Mouse (Mus musculus) thymus, postnatal 36 days (tissue): Measurements from ENCODE around the gene Kcnab1.

Experiments
- DNase-seq, 2 experiments: peaks; one replicate each; pipeline ENCODE4 v3.0.0; 2022; ENCODE audit warnings: mixed read lengths in 2 of 2

The Kcnab1 gene

DNA sequence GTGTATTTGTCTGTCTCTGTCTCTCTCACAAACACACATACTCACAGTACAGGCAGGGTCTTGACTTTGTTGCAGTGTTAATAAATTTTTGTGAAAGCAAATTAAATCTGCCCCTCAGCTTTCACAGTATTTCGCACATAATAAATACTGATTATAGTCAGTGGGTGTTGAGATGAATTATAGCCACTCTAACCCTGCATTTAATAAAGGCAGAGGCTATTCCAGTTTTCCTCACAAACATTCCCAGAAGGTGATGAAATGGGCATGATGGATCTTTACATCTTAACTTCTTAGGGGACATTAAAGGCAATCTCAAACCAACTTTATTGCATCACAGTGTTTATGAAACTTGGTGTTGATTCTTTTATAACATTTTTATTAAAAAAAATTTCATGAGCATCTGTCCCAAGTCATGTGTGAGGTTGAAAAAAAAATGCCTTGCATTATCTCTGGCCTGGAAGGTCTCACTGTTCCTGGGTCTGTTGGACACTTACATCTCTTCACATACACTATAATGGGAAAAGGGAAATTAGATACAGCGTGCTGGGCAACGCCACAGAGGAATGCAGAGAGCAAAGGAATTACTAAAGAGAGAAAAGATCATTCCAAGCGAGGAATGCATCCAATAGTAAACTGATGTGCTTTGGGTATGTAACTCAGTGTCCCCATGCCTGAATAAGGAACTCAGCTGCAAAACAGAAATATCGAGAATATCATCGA lies 95.3 kb downstream of the Kcnab1 start:
- no peak for DNase-seq

DNA sequence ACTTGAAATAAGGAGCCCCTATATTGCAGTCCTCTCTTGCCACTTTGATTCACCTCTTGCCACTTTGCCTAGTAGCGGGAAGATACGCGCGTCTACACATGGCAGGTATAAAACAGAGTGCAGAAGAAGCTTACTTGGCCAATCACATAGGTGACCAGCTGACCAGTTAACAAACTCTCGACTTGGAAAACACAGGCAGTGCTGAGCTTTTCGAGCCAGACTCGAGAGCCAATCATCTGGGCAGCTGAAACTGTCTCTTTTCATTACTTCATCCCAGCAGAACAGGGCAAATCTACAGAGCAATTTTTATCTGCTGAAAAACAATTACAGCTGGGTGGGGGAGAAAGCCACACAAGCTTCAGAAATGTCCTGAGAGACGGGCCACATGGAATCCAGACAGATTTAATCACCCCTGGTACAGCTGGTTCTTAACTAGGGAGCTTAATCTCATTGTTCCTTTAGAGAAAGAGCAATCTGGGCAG lies 96.4 kb downstream of the Kcnab1 start:
- DNase-seq, result no peak

DNA sequence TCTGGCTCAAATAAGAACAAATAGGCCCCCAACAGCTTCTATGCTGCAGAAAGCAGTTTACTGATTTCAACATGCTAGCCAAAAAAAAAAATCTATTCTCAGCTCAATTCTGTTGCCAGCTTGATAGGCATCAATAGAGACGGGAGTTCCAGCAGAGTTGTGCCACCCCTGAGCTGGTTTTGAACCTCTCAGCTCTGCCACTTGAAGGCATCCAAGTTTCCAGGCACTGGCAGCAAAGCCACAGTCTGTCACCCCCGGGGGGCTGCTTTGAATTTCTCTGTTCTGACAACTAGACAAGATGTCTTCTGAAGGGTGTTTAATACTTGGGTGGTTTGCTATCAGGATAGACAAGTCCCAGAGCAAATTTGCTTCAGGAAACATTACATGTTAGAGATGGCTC lies 104.5 kb downstream of the Kcnab1 start:
- no peak for DNase-seq

- DNase-seq, result no peak
Observed at GRCm38 (mm10) chr3:65214635-65215034, 105.5 kb downstream of the Kcnab1 start.

GRCm38 (mm10) chr3:65217673-65218579 lies 108.7 kb downstream of the Kcnab1 start:
- no peak for DNase-seq

GRCm38 (mm10) chr3:65220287-65220686 lies 111.1 kb downstream of the Kcnab1 start:
- DNase-seq, result no peak

GRCm38 (mm10) chr3:65223635-65224034 lies 114.5 kb downstream of the Kcnab1 start:
- no peak for DNase-seq

DNA sequence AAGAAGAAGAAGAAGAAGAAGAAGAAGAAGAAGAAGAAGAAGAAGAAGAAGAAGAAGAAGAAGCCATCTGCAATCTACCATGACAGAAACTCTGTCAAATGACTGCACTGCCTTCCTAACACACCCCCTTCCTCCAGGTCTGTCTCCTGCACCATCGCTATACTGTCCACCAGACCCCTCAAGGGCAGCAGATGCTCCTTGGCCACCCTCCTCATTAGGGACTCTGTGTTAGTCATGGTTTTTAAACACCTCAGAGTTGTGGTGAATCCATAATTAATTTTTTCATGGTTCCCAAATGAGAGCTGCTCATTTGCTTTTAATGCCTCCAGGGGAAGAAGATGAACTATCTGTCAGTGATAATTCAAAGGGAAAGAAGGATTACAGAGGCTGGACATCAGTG lies 121.8 kb downstream of the Kcnab1 start:
- DNase-seq, result no peak

DNA sequence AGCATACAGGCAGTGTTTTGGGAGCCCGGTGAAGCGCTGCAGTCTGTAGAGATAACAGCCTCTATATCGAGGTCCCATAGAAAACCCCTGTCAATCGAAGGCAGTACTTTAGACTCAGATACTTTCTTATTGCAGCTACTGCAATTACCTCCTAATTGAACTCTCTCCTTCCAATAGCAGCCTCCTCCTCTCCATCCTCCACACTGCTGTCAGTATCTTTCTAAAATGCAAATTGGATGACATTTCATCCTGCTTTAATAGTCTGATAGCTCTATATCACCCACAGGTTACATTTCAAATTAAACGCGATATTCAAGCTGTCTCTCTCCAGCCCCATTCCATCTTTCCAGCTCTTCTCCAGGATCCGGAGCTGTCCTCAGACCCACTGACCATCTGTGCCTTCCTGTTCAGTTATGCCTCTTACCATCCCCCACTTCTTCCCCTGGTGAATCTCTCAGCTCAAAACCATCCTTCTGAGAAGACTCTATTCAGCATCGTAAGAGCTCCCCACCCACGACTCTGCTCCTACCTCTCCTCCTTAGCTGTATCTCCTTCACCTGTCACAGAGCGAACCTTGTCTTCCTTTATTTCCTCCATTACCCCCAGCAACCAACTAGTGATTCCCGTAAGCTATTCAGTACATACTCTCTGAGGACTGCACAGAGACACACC lies 122.4 kb downstream of the Kcnab1 start:
- DNase-seq, result no peak

DNA sequence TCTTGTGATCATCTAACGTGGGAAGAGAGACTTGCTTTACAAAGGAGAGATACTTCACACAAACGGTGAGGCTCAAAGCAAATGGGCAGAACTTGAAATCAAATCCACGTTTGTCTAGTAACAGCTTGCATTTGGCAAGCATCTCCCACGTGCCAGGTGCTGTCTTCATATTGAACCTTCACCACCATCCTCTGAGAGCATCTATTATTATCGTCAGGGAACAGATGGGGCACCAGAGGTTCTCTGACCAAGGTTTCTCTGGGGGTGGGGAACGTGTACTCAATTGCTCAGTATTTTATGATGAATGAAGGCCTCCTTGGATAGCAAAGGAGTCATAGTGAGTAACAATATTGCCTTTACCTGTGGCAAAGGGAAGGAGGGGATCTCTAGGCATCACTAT lies 139.8 kb downstream of the Kcnab1 start:
- DNase-seq, result no peak

GRCm38 (mm10) chr3:65260521-65260920 lies 151.3 kb downstream of the Kcnab1 start:
- no peak for DNase-seq

DNA sequence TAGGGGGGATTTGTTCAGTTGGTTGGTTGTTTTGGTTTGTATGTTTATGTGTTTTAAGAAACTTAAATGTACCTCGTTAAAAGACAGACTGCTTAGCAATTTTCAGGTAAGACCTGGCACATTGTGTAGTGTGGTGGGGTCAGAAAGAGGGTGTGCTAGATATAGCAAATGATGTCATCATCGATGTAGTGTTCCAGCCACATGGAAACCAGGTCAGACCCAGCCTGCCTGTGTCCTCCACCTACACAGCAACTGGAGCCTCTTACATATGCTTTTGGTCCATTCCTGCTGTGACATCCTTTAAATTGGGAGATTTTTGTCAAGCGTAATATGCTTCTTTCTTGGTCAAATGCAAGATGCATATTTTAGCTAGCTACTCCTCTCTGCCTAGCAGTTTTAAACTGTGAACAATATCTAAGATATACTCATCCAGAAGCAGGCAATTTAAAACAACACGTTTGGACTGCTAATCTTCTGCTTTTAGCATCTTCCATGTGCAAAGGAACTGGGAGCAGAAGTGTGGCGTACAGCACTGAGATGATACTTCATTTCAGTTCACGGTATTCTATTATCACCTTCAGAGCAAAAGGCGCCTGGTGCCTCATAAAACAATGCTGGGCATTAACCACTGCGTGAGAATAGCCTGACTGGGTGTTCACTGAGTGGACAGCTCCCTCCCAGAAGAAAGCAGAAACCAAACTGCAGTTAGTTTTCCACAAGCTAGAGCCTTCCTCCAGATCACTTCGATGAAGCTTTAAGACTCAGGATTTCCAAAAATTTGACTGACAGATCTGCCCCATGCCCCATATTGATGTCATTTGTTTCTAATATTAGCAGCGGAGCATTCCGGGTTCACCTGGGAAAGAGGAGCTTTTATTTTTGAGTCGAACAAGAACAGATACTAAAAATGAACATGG lies 153.6 kb downstream of the Kcnab1 start:
- no peak for DNase-seq

DNA sequence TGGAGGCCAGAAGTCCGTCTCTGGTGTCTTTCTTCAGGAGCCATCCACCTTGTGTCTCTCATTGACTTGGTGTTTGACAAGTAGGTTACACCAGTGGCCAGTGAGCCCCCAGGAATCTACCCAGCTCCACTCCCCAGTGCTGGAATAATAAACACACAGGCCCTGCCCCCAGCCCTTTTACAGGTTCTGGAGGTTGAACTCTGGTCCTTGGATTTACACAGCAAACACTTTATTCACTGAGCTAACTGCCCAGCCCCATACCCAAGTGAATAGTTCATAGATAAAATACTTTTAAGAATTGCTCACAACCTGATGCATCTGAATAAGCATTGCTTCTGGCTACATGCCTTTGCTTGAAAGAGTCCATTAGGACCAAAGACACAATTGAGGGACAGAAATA lies 164.1 kb downstream of the Kcnab1 start:
- no peak for DNase-seq

DNA sequence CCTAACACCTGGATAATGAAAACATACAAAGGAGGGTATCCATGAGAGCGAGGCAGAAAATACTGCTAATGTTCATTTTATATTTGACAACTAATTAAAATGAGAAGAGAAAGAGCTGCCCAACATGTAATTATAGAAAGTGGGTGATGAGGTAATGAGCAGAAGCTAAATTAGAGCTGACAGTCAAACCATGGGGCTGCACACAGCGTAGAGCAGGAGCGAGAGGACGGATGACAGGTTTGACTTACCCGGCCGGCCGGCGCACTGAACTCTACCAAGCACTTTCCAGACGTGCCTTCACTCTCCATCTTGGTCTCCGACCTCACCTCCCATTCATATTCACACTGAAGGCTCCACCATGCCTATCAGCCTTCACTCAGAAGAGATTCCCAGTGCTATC lies 168.6 kb downstream of the Kcnab1 start:
- DNase-seq, result no peak

DNA sequence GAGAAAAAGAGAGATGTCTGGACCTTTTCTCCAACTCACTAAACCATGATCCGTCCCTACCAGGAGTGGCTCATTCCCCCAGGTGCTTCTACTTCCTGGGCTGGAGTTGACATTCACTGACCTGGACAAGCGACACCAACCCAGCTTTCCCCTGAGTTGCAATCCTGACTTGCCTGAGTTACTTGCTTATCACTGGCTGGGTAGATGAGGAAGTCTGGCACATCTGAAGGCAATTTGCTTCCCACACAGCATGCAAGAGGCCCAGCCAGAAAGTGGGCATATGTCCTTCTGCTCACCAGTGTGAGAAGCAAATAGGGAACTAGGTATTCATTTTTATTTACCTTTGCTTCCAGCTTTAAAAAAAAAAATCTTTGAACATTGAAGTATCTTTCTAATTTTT lies 174.2 kb downstream of the Kcnab1 start:
- no peak for DNase-seq

DNA sequence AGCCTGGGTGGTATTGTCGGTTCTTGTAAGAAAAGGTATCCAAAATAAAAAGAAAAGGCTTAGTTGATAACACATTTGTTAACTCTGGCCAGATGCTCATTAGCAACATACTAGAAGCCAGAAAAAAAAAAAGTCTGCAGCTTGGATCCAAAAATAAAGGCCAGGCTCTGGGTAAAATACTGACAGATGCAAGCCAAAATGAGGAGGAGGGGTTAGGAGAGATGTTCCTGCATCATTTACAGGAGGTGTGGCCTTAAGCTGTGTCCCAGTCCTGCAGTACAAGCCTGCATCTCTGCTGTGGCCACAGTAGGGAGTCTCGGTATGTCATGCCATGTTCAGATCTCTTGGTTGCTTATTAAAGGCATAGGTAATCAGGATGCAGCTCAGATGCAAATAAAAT lies 179.8 kb downstream of the Kcnab1 start:
- no peak for DNase-seq

DNA sequence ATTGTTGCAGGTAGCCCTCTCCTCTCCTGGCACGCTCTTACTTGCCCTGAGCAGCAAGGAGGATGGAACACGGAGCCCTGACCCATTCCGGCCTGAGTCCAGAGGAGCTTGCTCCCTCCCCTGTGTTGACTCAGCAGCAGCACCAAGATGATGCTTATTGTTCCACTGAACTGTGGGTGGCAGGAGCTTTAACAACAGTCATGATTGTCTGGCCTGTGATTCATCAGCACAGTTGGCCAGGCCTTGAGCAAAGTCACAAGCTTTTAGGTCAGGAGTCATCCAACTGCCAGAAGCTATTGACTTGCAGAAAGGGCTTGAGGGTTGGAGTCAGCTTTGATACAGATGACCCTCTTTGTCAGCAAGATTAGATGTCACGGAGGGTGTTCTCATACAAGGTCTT lies 187.8 kb downstream of the Kcnab1 start:
- no peak for DNase-seq

GRCm38 (mm10) chr3:65299205-65299604 lies 190.0 kb downstream of the Kcnab1 start:
- DNase-seq, result no peak

DNA sequence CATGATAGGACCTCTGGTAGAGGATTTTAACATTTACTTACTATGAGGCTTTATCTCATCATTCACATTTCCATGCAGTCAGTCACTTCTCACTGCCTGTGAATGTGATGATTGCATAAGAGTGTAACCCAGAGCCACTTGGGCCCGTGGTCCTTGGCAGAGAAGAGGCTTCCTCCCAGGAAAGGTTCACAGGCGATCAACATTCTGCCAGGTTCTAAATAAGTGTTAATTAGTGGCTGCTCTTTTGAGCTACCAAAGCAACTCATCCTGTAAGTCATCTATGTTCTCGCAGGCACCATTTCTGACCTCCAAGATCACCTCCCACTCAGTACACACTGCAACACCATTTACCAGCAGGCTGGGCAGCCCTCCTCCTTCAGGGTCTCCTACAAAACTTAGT lies 192.3 kb downstream of the Kcnab1 start:
- DNase-seq, result no peak

GRCm38 (mm10) chr3:65302559-65302958 lies 193.4 kb downstream of the Kcnab1 start:
- no peak for DNase-seq

GRCm38 (mm10) chr3:65315837-65316236 lies 206.7 kb downstream of the Kcnab1 start:
- no peak for DNase-seq

GRCm38 (mm10) chr3:65316738-65317137 lies 207.6 kb downstream of the Kcnab1 start:
- DNase-seq, result no peak
